Mouse (Mus musculus): ENCODE measurements around the gene Sept5. TPM values are rescaled to one million over a fixed set of nuclear protein-coding genes. Genes with fewer than 3 reads are reported as not detected.

Gene Sept5
- total RNA-seq, 2 experiments from 2014 or later: 11.3 to 11.6 TPM

- no peak for DNase-seq
- intact Hi-C loops (cut with DNase I): no loop called here
Observed at GRCm38 (mm10) chr16:18586076-18586905, 43.5 kb downstream of the Sept5 start.

- no peak for DNase-seq
- intact Hi-C loops (cut with DNase I): no loop called here
Observed at GRCm38 (mm10) chr16:18585676-18586075, 44.1 kb downstream of the Sept5 start.

- intact Hi-C loops (cut with DNase I): no loop called here
Observed at GRCm38 (mm10) chr16:18584901-18585510, 44.7 kb downstream of the Sept5 start.

GRCm38 (mm10) chr16:18583673-18584357 lies 45.9 kb downstream of the Sept5 start:
- intact Hi-C loops (cut with DNase I): no loop called here
- no peak for DNase-seq

More at GRCm38 (mm10) chr16:18584901-18585510, 44.7 kb downstream of the Sept5 start:
- DNase-seq: no peak

- intact Hi-C loops (cut with DNase I): no loop called here
- DNase-seq: no peak
Observed at GRCm38 (mm10) chr16:18583169-18583568, 46.6 kb downstream of the Sept5 start.

GRCm38 (mm10) chr16:18582426-18583148 lies 47.2 kb downstream of the Sept5 start:
- intact Hi-C loops (cut with DNase I): no loop called here
- DNase-seq: no peak

DNA sequence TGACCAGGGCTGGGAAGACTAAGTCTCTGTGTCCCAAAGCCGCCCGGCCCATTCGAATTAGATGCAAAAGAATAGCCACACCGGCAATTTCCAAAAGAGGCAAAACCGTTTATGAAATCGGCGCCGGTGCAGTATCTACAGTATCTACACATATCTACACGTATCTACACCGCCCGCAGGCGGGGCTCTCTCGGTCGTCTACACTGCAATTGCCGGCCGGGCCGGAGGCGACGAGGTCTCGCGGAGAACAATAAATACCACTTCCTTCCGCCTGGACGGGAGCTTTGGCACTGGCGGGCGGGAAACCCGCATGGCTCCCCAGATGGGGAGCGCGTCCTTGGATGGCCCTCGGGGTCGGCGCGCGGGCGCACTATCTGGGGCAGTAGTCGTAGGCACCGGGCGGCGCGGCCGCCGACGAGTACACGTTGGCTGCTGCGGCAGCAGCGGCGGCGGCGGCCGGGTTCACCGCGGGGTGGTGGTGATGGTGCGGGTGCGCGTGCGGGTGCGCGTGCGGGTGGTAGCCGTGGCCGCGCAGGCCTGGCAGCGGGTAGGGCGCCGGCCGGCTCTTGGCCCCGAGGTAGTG lies 48.0 kb downstream of the Sept5 start:
- intact Hi-C loops (cut with DNase I): no loop called here
- no peak for DNase-seq

GRCm38 (mm10) chr16:18581050-18581622 lies 48.6 kb downstream of the Sept5 start:
- intact Hi-C loops (cut with DNase I): no loop called here
- DNase-seq: no peak

DNA sequence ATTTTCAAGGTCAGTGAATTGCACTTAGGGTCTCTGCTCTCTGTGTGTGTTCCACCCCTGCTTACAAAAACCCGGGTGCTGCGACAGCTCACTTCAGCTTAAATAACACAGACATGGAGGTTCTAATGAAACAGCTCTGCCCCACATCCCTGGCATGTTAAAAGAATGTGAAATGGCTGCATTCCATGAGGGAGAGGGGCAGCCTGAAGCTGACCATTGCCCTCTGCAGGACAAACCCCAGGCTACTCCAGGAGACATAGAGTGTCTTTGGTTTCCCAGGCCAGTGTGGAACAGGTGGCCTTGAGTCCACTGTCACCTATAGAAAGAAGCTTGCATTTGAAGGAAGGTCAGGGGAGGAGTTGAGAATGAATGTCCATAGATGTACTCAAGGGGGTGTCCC lies 49.4 kb downstream of the Sept5 start:
- intact Hi-C loops (cut with DNase I): no loop called here
- DNase-seq: no peak

DNA sequence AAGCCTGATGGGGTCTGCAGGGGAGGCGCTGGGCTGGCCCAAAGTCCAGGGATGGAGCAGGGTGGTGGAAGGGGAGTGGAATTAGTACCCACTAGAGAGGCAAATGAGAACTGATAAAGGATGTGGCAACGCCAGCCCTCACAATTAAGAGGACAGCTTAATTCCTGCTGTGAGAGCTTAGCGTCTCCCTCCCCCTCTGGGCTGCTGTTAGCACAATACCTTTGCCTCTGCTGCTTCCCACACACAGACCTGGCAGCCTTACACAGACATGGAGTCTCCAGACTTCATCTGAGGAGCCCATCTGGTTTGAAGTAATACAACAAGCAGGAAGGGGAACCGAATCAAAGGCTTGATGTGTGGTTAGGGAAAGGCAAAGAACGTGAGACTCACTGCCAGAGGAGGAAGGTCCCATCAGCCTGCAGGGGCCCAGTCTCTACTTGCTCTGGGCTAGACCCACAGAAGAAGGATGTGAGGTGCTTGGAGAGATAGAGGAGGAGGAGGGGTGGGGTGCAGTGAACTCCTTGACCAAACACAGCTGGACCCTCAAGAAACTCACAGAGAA lies 52.1 kb downstream of the Sept5 start:
- DNase-seq: no peak
- intact Hi-C loops (cut with DNase I): no loop called here

DNA sequence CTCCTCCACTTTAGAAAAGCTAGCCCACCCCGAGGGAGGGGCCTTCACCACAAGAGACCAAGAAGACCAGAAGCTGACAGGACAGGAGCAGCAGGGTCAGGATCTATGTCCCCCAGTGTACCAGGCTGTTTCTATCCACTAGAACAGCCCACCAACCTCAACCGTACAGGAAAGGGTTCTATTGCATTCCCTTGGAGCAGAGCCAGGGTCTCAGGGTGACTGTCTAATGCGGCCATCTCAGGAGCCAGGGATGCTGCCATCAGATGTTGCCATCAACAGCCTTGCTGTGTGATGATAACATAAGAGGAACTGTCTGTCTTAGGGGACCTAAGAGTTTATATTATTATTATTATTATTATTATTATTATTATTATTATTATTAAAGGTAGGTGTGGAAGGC lies 52.7 kb downstream of the Sept5 start:
- DNase-seq: no peak
- intact Hi-C loops (cut with DNase I): no loop called here

- no peak for DNase-seq
- intact Hi-C loops (cut with DNase I): no loop called here
Observed at GRCm38 (mm10) chr16:18574196-18574595, 55.6 kb downstream of the Sept5 start.

Other genes with a start within 250 kb of the Sept5 start
- 10 to 100 TPM; 30.0 to 32.0 TPM for gene Txnrd2, start 203.6 kb downstream of the Sept5 start, total RNA-seq (2021)
- 100 to 1,000 TPM; 133 to 156 TPM for gene Comt, start 203.1 kb downstream of the Sept5 start, total RNA-seq (2021)
- 1 to 10 TPM; 6.4 to 6.9 TPM for gene Gnb1l, start 131.2 kb downstream of the Sept5 start, total RNA-seq (2021)
- gene Rtl10, start 131.1 kb downstream of the Sept5 start, total RNA-seq (2021): 1 to 10 TPM; 4.0 to 5.6 TPM
- gene Tbx1, start 39.3 kb downstream of the Sept5 start, total RNA-seq (2021): 1 to 10 TPM in 1 of 2 experiments, under 1 TPM in 1; 0.57 to 1.1 TPM
- gene Gp1bb, start 7.6 kb downstream of the Sept5 start, total RNA-seq (2021): 1 to 10 TPM in 1 of 2 experiments, under 1 TPM in 1; 0.77 to 1.2 TPM
- gene Gm49601, start 3.5 kb downstream of the Sept5 start, total RNA-seq (2021): 1 to 10 TPM; 2.2 to 4.1 TPM
- 10 to 100 TPM; 79.8 to 90.1 TPM for gene Cldn5, start 146.9 kb upstream of the Sept5 start, total RNA-seq (2021)
- 10 to 100 TPM; 65.5 to 69.2 TPM for gene Ufd1, start 181.8 kb upstream of the Sept5 start, total RNA-seq (2021)
- 1 to 10 TPM; 8.6 to 9.9 TPM for gene Cdc45, start 182.0 kb upstream of the Sept5 start, total RNA-seq (2021)
- gene 2510002D24Rik, start 206.6 kb upstream of the Sept5 start, total RNA-seq (2021): 10 to 100 TPM; 20.3 to 20.8 TPM
- gene Gm28539, start 206.6 kb upstream of the Sept5 start, total RNA-seq (2021): 1 to 10 TPM; 1.2 to 1.5 TPM
- 10 to 100 TPM; 57.0 to 60.1 TPM for gene Mrpl40, start 246.9 kb upstream of the Sept5 start, total RNA-seq (2021)
- 10 to 100 TPM; 34.3 to 35.7 TPM for gene Hira, start 247.1 kb upstream of the Sept5 start, total RNA-seq (2021)